Comparison of ENCODE assay signal across 8 mouse cellular contexts in the genomic region with DNA sequence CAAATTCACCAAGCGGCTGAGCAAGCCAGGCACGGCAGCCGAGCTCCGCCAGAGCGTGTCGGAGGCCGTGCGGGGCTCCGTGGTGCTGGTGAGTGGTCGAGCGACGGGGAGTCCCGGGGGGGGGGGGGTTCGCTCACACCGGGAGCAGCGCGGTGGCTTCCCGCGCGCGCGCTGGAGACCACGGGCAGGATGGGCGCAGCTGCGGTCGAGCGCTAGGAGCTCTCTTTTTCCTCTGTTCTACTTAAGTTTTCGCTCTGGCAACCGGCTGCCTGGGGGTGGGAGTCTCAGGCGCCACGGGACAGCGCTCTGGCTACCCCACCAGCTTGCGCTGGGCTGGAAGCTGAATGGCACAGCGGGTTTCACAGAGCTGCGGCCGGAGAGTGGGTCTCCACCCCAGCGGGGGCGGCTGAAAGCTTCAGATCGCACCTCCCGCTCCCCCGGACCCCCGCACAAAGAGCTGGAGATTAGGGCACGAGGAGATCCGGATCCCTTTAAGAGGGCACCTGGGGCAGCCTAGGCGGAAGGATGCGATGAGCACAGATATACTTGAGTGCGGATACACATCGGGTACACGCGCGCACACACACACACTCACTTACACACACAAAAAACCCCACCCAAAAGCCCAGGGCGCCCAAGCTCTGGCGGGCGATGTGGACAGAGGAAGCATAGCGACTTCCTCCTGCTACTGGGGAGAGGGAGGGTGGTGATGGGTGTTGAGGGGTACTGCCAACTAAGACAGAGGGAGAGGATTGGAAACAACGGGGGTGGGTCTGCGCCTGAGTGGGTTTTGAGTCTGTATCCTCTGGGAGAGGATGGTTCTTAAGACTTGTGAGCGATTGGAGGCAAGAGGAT. TPM values are rescaled to one million over a fixed set of nuclear protein-coding genes. Genes with fewer than 3 reads are reported as not detected.
DNase-seq lines count a peak whose midpoint lies in the region; ATAC-seq and TF ChIP-seq lines count a peak whose summit lies in the region.

No protein-coding gene starts in this region.

- H3K9ac ChIP-seq in forebrain, embryonic 13.5 days, result peak overlapping the region; percentile 74
- peak overlapping the region; percentile 71 for H3K9ac ChIP-seq in hindbrain, embryonic 14.5 days
- H3K9ac ChIP-seq in limb, embryonic 13.5 days, result peak overlapping the region; percentile 72
- peak overlapping the region; percentile 62 for H3K9ac ChIP-seq in midbrain, embryonic 12.5 days (replicated peaks)

- peak overlapping the region; percentile 64 for H3K4me2 ChIP-seq in forebrain, embryonic 13.5 days
- peak overlapping the region; percentile 55 for H3K4me2 ChIP-seq in hindbrain, embryonic 14.5 days (replicated peaks)
- H3K4me2 ChIP-seq in limb, embryonic 13.5 days (replicated peaks), result peak overlapping the region; percentile 64
- H3K4me2 ChIP-seq in midbrain, embryonic 12.5 days (replicated peaks), result peak overlapping the region; percentile 59

- no peaks in the 10 kb centered on the region for H3K9me3 ChIP-seq in forebrain, embryonic 13.5 days (replicated peaks)
- no peaks in the 10 kb centered on the region for H3K9me3 ChIP-seq in hindbrain, embryonic 14.5 days (ENCODE audit: control insufficient read depth, low read length)
- H3K9me3 ChIP-seq in limb, embryonic 13.5 days, result no peaks in the 10 kb centered on the region
- no peaks in the 10 kb centered on the region for H3K9me3 ChIP-seq in midbrain, embryonic 12.5 days

- intact Hi-C loops in gastrocnemius, adult 2 months (cut with DNase I), result no loop called here

- peak overlapping the region; percentile 79 for H3K27ac ChIP-seq in gastrocnemius, adult 2 months
- H3K27ac ChIP-seq in forebrain, embryonic 13.5 days, result peak overlapping the region; percentile 80
- peak overlapping the region; percentile 82 for H3K27ac ChIP-seq in hindbrain, embryonic 14.5 days
- no peak overlapping the region; the same call in 1 of the 2 replicates for H3K27ac ChIP-seq in limb, embryonic 13.5 days
- peak overlapping the region; percentile 84 for H3K27ac ChIP-seq in midbrain, embryonic 12.5 days (replicated peaks)

- ATAC-seq in forebrain, embryonic 13.5 days, result peak; percentile 54
- peak; percentile 64 for ATAC-seq in hindbrain, embryonic 14.5 days (ENCODE audit: low FRiP score)
- peak; percentile 38 for ATAC-seq in limb, embryonic 13.5 days (ENCODE audit: low FRiP score, low read depth)
- peak; percentile 84 for ATAC-seq in midbrain, embryonic 12.5 days (ENCODE audit: low FRiP score, low read depth)

- WGBS in forebrain, embryonic 13.5 days, result 15% methylated on average over 35 of the region's 58 CpGs
- 14% methylated on average over 48 of the region's 58 CpGs for WGBS in hindbrain, embryonic 14.5 days
- WGBS in limb, embryonic 13.5 days, result 15% methylated on average over 49 of the region's 58 CpGs
- WGBS in midbrain, embryonic 12.5 days, result 17% methylated on average over 32 of the region's 58 CpGs

- no peaks in the 10 kb centered on the region for H3K36me3 ChIP-seq in forebrain, embryonic 13.5 days (ENCODE audit: poor library complexity, severe bottlenecking)
- no peaks in the 10 kb centered on the region for H3K36me3 ChIP-seq in hindbrain, embryonic 14.5 days (replicated peaks; ENCODE audit: control insufficient read depth, insufficient read depth)
- no peaks in the 10 kb centered on the region for H3K36me3 ChIP-seq in limb, embryonic 13.5 days
- no peaks in the 10 kb centered on the region for H3K36me3 ChIP-seq in midbrain, embryonic 12.5 days

- peaks cover 9% of the 10 kb centered on the region; the same call in 1 of the 2 replicates for H3K4me1 ChIP-seq in forebrain, embryonic 13.5 days
- H3K4me1 ChIP-seq in hindbrain, embryonic 14.5 days (replicated peaks; ENCODE audit: control insufficient read depth, insufficient read depth, low read length), result 0 out of 2 replicates have a peak, but pooled peaks cover 4% of the 10 kb centered on the region
- peaks cover 8% of the 10 kb centered on the region; the same call in 1 of the 2 replicates for H3K4me1 ChIP-seq in limb, embryonic 13.5 days
- H3K4me1 ChIP-seq in midbrain, embryonic 12.5 days, result 0 out of 2 replicates have a peak, but pooled peaks cover 3% of the 10 kb centered on the region

- TF ChIP-seq CTCF in gastrocnemius, adult 2 months (IDR thresholded peaks at IDR 0.05), result no peak
- TF ChIP-seq CTCF in brain, embryonic 14.5 days (IDR thresholded peaks at IDR 0.05; ENCODE audit: borderline replicate concordance, extremely low read depth, insufficient read depth, insufficient read length), result no peak

- DNase-seq in gastrocnemius, adult 2 months, result peak; percentile 30
- no peak for DNase-seq in gastrocnemius, adult 18-20 months (ENCODE audit: low spot score)
- peak; percentile 67 for DNase-seq in brain, embryonic 14.5 days (ENCODE audit: low read depth)
- DNase-seq in hindbrain, embryonic 14.5 days (ENCODE audit: low spot score), result no peak
- peak; percentile 11 to 51 for DNase-seq in spleen, postnatal 10 days (ENCODE audit: low spot score in 2 of 2)

- TF ChIP-seq POLR2A in brain, embryonic 14.5 days (IDR thresholded peaks at IDR 0.05; ENCODE audit: borderline replicate concordance, extremely low read depth, insufficient read depth, insufficient read length, poor library complexity, severe bottlenecking), result no peak

- H3K27me3 ChIP-seq in forebrain, embryonic 13.5 days, result no peaks in the 10 kb centered on the region
- H3K27me3 ChIP-seq in hindbrain, embryonic 14.5 days (ENCODE audit: control insufficient read depth, insufficient read depth, low read length), result no peaks in the 10 kb centered on the region
- H3K27me3 ChIP-seq in limb, embryonic 13.5 days, result no peaks in the 10 kb centered on the region
- H3K27me3 ChIP-seq in midbrain, embryonic 12.5 days, result no peaks in the 10 kb centered on the region

- H3K4me3 ChIP-seq in gastrocnemius, adult 2 months, result peak overlapping the region; percentile 72
- peak overlapping the region; percentile 60 for H3K4me3 ChIP-seq in forebrain, embryonic 13.5 days
- peak overlapping the region; percentile 64 for H3K4me3 ChIP-seq in hindbrain, embryonic 14.5 days (replicated peaks; ENCODE audit: low read length)
- H3K4me3 ChIP-seq in limb, embryonic 13.5 days, result peak overlapping the region; percentile 56
- peak overlapping the region; percentile 51 for H3K4me3 ChIP-seq in midbrain, embryonic 12.5 days

RNA-seq across cellular contexts. Expression of gene Dock11, which starts 0.5 kb away (rescaled TPM):
- total RNA-seq in gastrocnemius, adult 2 months (2021), result 1 to 10 TPM; 2.3 to 4.7 TPM
- 1 to 10 TPM; 2.8 to 3.1 TPM for total RNA-seq in gastrocnemius, adult 18-20 months (2021)
- polyA plus RNA-seq in brain, embryonic 14.5 days (2012; rRNA removed), result 17.4 and 21.0 TPM in 2 replicates
- polyA plus RNA-seq in forebrain, embryonic 13.5 days (2015; fragmentation: Nextera tagmentation; extraction: Ambion mirVana), result 17.0 and 18.6 TPM in 2 replicates
- 20.0 and 20.2 TPM in 2 replicates for polyA plus RNA-seq in hindbrain, embryonic 14.5 days (2014; fragmentation: Nextera tagmentation; extraction: Ambion mirVana)
- 13.5 and 15.9 TPM in 2 replicates for polyA plus RNA-seq in limb, embryonic 13.5 days (2015; fragmentation: Nextera tagmentation; extraction: Ambion mirVana)
- polyA plus RNA-seq in midbrain, embryonic 12.5 days (2016; fragmentation: Nextera tagmentation; extraction: Ambion mirVana), result 23.4 and 26.6 TPM in 2 replicates

Comparison
In these comparisons a context has a peak if more than half of its experiments do, and no peak if none do; other contexts are left out.
1. DNase-seq: peak in gastrocnemius, adult 2 months (single experiment), brain, embryonic 14.5 days (single experiment) and spleen, postnatal 10 days (2 of 2); none in gastrocnemius, adult 18-20 months (single experiment) and hindbrain, embryonic 14.5 days (single experiment).
2. Peak in every context shown above with its lines, with median percentiles within 50 percentile points of each other: H3K4me3 ChIP-seq, ATAC-seq, H3K4me2 ChIP-seq and H3K9ac ChIP-seq.